Mouse (Mus musculus): ENCODE results near the gene Grifin. TPM values are rescaled to one million over a fixed set of nuclear protein-coding genes. Genes with fewer than 3 reads are reported as not detected.

Grifin gene
- polyA plus RNA-seq, 1 experiment from 2014 or later: not detected

DNA sequence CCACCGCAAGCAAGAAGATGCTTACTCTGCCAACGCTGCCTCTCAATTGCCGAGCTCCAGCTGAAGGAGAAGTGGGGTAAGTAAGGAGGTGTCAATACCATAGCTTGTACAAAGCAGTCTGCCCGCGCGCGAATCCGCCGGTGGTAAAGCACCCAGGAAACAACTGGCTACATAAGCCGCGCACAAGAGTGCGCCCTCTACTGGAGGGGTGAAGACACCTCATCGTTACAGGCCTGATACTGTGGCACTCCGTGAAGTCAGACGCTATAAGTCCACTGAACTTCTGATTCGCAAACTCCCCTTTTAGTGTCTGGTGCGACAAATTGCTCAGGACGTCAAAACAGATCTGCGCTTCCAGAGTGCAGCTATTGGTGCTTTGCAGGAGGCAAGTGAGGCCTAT is 18.5 kb downstream of the Grifin start:
- Histone ChIP-seq H3K36me3 (ENCODE audit: control insufficient read depth, insufficient read depth, low read length) (no peaks in the 10 kb centered on the region), H3K27ac (ENCODE audit: low read depth, low read length) (no peak overlapping the region), H3K9me3 (ENCODE audit: control insufficient read depth, low read length) (0 out of 2 replicates have a peak, but pooled peaks cover 2% of the 10 kb centered on the region), H3K4me1 (ENCODE audit: control insufficient read depth, insufficient read depth, low read length) (peaks cover 6% of the 10 kb centered on the region; the same call in 1 of the 2 replicates), H3K4me3 (ENCODE audit: low read depth, low read length) (no peak overlapping the region), H3K4me2 (no peak overlapping the region), H3K9ac (ENCODE audit: low read length) (no peak overlapping the region), H3K27me3 (ENCODE audit: control insufficient read depth, insufficient read depth, low read length) (no peaks in the 10 kb centered on the region)
- 84% methylated on average over 19 of the region's 19 CpGs for WGBS
- DNase-seq (ENCODE audit: low spot score, missing footprints) (no peak), ATAC-seq (ENCODE audit: low FRiP score) (no peak)

DNA sequence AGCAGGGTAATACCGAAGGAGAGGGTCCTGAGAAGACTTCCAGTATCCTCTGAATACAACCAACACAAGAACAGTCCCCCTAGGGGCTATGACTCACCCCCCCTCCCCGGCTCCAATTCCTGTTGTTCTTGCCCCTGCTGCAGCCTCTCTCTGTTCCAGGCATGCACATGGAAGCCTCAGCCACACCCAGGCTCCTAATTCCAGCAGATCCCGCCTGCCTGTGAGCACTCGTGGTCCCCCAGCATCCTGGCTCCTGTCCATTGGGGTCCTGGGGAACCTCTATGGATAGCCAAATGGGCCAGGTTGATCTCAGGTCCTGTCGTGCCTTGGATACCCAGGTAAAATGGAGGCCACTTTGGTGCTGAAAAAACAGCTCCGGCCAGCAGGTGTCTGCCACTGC is 19.2 kb downstream of the Grifin start:
- H3K27ac ChIP-seq (ENCODE audit: low read depth, low read length): no peak overlapping the region
- WGBS: 67% methylated on average over 6 of the region's 6 CpGs
- no peak for ATAC-seq (ENCODE audit: low FRiP score)

DNA sequence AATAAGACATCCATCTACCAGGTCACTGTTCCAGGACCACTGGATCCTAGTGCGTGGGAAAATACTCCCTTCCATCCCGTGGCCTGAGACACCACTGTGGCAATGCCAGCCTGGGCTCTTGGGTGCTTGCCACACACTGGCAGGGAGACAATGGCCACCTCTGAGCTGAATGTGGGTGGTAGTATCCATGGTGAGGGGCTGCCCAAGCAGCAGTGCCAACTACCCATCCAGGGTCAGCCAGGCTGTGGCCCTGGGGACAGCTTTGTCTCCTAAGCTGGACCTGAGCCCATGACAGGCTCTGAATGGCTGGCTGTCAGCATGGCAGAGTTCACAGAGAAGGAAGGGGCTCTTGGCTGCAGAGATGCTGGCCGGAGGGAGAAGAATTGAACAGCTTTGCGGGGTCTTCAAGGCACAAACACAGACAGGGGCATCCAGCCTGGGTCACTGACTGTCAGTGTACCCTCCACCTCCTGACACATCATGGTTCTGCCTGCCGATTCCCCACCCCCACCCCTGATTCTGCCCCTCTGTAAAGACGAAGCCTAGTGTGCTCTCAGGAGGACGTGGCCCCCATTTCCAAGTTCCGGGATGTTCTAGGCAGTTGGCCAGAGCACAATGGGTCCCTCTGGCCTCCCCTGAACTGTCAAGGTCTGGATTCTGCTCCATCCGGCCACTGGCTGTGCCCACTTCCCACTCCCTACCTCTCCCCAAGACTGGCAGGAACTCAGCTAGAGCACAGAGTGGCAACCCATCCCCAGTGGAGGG is 21.9 kb downstream of the Grifin start:
- WGBS: 78% methylated on average over 9 of the region's 9 CpGs
- Histone ChIP-seq H3K4me1 (ENCODE audit: control insufficient read depth, insufficient read depth, low read length) (no peaks in the 10 kb centered on the region), H3K9me3 (ENCODE audit: control insufficient read depth, low read length) (no peaks in the 10 kb centered on the region), H3K27ac (ENCODE audit: low read depth, low read length) (no peak overlapping the region), H3K36me3 (ENCODE audit: control insufficient read depth, insufficient read depth, low read length) (no peaks in the 10 kb centered on the region), H3K4me3 (ENCODE audit: low read depth, low read length) (no peak overlapping the region), H3K27me3 (ENCODE audit: control insufficient read depth, insufficient read depth, low read length) (no peaks in the 10 kb centered on the region), H3K4me2 (no peak overlapping the region), H3K9ac (ENCODE audit: low read length) (no peak overlapping the region)
- DNase-seq (ENCODE audit: low spot score, missing footprints) (peak; percentile 62), ATAC-seq (ENCODE audit: low FRiP score) (no peak)

More for the DNA sequence above, 19.2 kb downstream of the Grifin start:
- no peaks in the 10 kb centered on the region for H3K36me3 ChIP-seq (ENCODE audit: control insufficient read depth, insufficient read depth, low read length)
- H3K9ac ChIP-seq (ENCODE audit: low read length): no peak overlapping the region
- H3K9me3 ChIP-seq (ENCODE audit: control insufficient read depth, low read length): 0 out of 2 replicates have a peak, but pooled peaks cover 2% of the 10 kb centered on the region
- H3K4me1 ChIP-seq (ENCODE audit: control insufficient read depth, insufficient read depth, low read length): peaks cover 6% of the 10 kb centered on the region; the same call in 1 of the 2 replicates
- no peak overlapping the region for H3K4me3 ChIP-seq (ENCODE audit: low read depth, low read length)
- peak; percentile 71 for DNase-seq (ENCODE audit: low spot score, missing footprints)
- H3K27me3 ChIP-seq (ENCODE audit: control insufficient read depth, insufficient read depth, low read length): no peaks in the 10 kb centered on the region
- no peak overlapping the region for H3K4me2 ChIP-seq

DNA sequence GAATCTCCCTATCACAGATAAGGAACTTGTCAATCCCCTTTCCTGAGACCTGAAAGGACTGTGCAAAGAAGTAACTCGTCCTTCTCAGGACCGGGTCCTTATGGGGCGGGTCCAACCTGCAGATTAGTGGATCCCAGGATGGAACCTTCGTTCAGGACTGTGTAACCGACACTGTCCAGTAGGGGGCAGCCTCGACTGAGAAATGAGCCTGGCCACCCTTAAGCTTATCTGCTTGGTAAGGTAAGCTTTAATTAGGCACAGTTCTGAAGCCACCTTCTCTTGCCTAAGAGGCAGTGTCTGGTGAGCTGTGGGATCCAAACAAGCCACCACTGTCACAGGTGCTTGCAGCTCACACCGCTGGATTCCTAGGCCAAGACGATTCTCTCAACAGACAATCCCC is 24.8 kb downstream of the Grifin start:
- Histone ChIP-seq H3K9me3 (ENCODE audit: control insufficient read depth, low read length) (no peaks in the 10 kb centered on the region), H3K36me3 (ENCODE audit: control insufficient read depth, insufficient read depth, low read length) (no peaks in the 10 kb centered on the region), H3K27ac (ENCODE audit: low read depth, low read length) (no peak overlapping the region), H3K27me3 (ENCODE audit: control insufficient read depth, insufficient read depth, low read length) (no peaks in the 10 kb centered on the region), H3K4me1 (ENCODE audit: control insufficient read depth, insufficient read depth, low read length) (no peaks in the 10 kb centered on the region), H3K9ac (ENCODE audit: low read length) (no peak overlapping the region), H3K4me3 (ENCODE audit: low read depth, low read length) (no peak overlapping the region), H3K4me2 (no peak overlapping the region)
- WGBS: 14% methylated on average over 8 of the region's 8 CpGs
- DNase-seq (ENCODE audit: low spot score, missing footprints) (peak; percentile 99), ATAC-seq (ENCODE audit: low FRiP score) (peak; percentile 51; the same call in 1 of the 2 replicates)

DNA sequence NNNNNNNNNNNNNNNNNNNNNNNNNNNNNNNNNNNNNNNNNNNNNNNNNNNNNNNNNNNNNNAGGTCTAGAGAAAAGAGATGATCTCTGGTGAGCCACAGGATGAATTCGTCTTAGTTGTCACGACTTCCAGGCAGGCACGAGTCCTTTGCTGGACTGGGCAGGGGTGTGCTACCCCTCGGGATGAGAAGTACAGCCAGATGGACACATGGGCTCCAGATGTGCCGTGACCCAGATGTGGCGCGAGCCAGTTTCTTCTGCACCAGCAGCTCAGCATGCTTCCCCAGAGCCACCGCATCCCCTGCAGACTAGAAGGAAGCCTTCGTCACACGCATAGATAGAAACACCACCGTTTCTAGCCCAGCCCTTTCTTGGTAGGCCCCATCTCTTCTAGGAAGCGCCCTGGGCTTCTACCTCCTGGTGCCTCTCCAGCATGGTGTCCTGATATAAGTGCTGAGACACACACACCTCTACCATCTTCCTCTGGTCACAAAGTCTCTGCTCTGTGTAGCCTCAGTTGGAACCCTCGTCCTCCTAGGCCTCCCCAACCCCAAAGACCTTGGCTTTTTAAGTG is 26.7 kb downstream of the Grifin start:
- H3K36me3 ChIP-seq (ENCODE audit: control insufficient read depth, insufficient read depth, low read length): no peaks in the 10 kb centered on the region
- no peak overlapping the region for H3K4me3 ChIP-seq (ENCODE audit: low read depth, low read length)
- H3K9ac ChIP-seq (ENCODE audit: low read length): no peak overlapping the region
- 80% methylated on average over 13 of the region's 13 CpGs for WGBS
- DNase-seq (ENCODE audit: low spot score, missing footprints): peak; percentile 84
- no peaks in the 10 kb centered on the region for H3K27me3 ChIP-seq (ENCODE audit: control insufficient read depth, insufficient read depth, low read length)
- H3K9me3 ChIP-seq (ENCODE audit: control insufficient read depth, low read length): no peaks in the 10 kb centered on the region
- H3K4me1 ChIP-seq (ENCODE audit: control insufficient read depth, insufficient read depth, low read length): no peaks in the 10 kb centered on the region
- no peak overlapping the region for H3K4me2 ChIP-seq
- no peak for ATAC-seq (ENCODE audit: low FRiP score)
- H3K27ac ChIP-seq (ENCODE audit: low read depth, low read length): no peak overlapping the region

DNA sequence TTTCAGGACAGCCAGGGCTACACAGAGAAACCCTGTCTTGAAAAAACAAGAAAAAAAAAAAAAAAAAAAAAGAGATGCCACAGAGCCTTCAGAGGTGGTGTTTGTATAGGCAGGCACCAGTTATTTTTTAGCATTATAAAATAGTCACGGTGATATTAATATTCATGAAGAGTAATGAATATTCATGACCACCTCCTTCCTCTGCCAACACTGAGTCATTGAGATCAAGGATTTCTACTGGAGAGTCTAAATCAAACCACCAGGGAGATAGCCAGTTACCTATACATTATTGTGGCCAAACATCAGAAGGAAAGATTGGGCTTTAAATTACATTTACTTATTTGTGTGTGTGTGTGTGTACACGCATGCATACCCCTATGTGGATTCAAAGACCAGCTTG is 38.1 kb downstream of the Grifin start:
- Histone ChIP-seq H3K4me1 (ENCODE audit: control insufficient read depth, insufficient read depth, low read length) (no peaks in the 10 kb centered on the region), H3K9ac (ENCODE audit: low read length) (no peak overlapping the region), H3K4me3 (ENCODE audit: low read depth, low read length) (no peak overlapping the region), H3K9me3 (ENCODE audit: control insufficient read depth, low read length) (no peaks in the 10 kb centered on the region), H3K4me2 (no peak overlapping the region), H3K27ac (ENCODE audit: low read depth, low read length) (no peak overlapping the region), H3K27me3 (ENCODE audit: control insufficient read depth, insufficient read depth, low read length) (no peaks in the 10 kb centered on the region), H3K36me3 (ENCODE audit: control insufficient read depth, insufficient read depth, low read length) (no peaks in the 10 kb centered on the region; the same call in 1 of the 2 replicates)
- DNase-seq (ENCODE audit: low spot score, missing footprints) (peak; percentile 67), ATAC-seq (ENCODE audit: low FRiP score) (no peak)
- WGBS: 88% methylated on average over 2 of the region's 2 CpGs

DNA sequence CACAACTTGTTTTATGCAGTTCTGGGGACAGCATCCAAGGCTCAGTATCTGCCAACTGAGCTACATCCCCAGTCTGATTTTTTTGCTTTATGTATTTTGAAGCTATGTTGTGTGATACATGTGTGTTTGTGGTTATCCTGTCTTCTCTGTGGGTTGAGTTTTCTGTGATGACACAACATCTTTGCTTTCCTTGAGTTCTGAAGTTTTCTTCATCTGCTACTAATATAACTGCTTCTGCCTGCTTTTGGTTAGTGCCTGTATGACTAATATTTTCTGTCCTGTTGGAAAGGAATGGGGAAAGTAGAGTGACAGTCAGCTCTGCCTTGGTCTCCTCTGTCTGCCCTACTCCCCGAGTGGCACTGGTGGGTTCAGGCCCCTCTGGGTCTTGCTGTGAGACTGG is 43.7 kb downstream of the Grifin start:
- WGBS: 85% methylated on average over 1 of the region's 1 CpGs

DNA sequence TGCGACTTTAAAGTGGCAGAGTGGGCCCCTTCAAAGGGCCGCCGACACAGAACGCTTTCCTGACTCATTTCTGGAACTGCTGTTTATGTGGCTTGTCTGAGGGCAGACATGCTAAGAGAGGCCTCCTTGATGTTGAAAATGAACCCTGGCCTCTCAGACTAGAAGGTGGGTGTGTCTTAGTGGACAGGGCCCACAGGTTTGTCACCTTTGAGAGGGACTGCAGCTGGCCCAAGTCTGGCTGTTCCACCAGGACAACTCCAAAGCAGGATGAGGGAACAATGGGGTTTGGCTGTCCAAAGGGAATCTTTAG is 47.0 kb downstream of the Grifin start:
- DNase-seq (ENCODE audit: low spot score, missing footprints) (no peak), ATAC-seq (ENCODE audit: low FRiP score) (no peak)
- no peaks in the 10 kb centered on the region for H3K4me1 ChIP-seq (ENCODE audit: control insufficient read depth, insufficient read depth, low read length)
- H3K4me2 ChIP-seq: no peak overlapping the region
- no peak overlapping the region for H3K27ac ChIP-seq (ENCODE audit: low read depth, low read length)
- H3K4me3 ChIP-seq (ENCODE audit: low read depth, low read length): no peak overlapping the region
- WGBS: 94% methylated on average over 4 of the region's 4 CpGs
- no peak overlapping the region for H3K9ac ChIP-seq (ENCODE audit: low read length)
- no peaks in the 10 kb centered on the region for H3K27me3 ChIP-seq (ENCODE audit: control insufficient read depth, insufficient read depth, low read length)
- no peaks in the 10 kb centered on the region for H3K9me3 ChIP-seq (ENCODE audit: control insufficient read depth, low read length)
- no peaks in the 10 kb centered on the region for H3K36me3 ChIP-seq (ENCODE audit: control insufficient read depth, insufficient read depth, low read length)

More for the DNA sequence above, 43.7 kb downstream of the Grifin start:
- Histone ChIP-seq H3K27ac (ENCODE audit: low read depth, low read length) (no peak overlapping the region), H3K9ac (ENCODE audit: low read length) (no peak overlapping the region), H3K9me3 (ENCODE audit: control insufficient read depth, low read length) (no peaks in the 10 kb centered on the region), H3K36me3 (ENCODE audit: control insufficient read depth, insufficient read depth, low read length) (no peaks in the 10 kb centered on the region; the same call in 1 of the 2 replicates), H3K27me3 (ENCODE audit: control insufficient read depth, insufficient read depth, low read length) (no peaks in the 10 kb centered on the region), H3K4me2 (no peak overlapping the region), H3K4me1 (ENCODE audit: control insufficient read depth, insufficient read depth, low read length) (no peaks in the 10 kb centered on the region), H3K4me3 (ENCODE audit: low read depth, low read length) (no peak overlapping the region)
- DNase-seq (ENCODE audit: low spot score, missing footprints) (no peak), ATAC-seq (ENCODE audit: low FRiP score) (no peak)

DNA sequence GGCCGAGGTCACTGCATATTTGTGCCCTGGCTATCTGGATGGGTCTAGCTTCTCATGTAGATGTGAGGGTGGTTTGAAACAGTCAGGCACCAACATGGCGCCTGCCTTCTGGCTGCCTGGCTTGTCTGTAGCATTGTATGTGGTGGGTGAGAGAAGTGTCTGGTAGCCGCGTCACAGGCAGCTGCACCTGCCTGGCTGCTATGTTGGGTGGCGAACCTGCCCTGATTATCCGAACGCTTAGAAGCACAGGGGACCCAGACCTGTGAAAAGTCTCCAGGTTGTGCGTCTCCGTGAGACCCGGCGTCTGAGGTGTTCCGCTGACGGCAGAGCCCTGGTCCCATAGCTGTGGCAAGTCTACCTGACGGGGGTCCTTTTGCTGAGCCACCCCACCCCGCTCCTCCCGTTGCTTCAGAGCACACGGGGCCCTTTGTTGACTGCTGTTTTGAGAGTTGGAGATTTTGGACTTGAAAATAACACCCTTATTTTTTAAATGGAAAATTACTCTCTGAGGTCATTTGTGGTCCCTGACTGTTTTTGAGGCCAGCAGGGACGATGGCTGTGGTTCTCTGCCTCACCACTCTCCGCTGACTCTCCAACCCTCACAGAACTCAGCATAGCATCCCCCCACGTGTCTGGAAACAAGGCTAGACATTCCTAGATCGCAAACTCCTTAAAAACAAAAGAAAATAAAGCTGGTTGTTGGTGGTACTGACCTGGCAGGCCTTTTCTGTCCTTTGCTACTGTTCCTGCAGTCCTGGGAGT is 47.5 kb downstream of the Grifin start:
- WGBS: 93% methylated on average over 21 of the region's 21 CpGs
- H3K4me3 ChIP-seq (ENCODE audit: low read depth, low read length): no peak overlapping the region
- H3K4me1 ChIP-seq (ENCODE audit: control insufficient read depth, insufficient read depth, low read length): no peaks in the 10 kb centered on the region
- no peak overlapping the region for H3K4me2 ChIP-seq
- no peak for DNase-seq (ENCODE audit: low spot score, missing footprints)
- ATAC-seq (ENCODE audit: low FRiP score): no peak
- no peak overlapping the region for H3K27ac ChIP-seq (ENCODE audit: low read depth, low read length)
- H3K27me3 ChIP-seq (ENCODE audit: control insufficient read depth, insufficient read depth, low read length): no peaks in the 10 kb centered on the region
- no peak overlapping the region for H3K9ac ChIP-seq (ENCODE audit: low read length)
- no peaks in the 10 kb centered on the region for H3K9me3 ChIP-seq (ENCODE audit: control insufficient read depth, low read length)
- H3K36me3 ChIP-seq (ENCODE audit: control insufficient read depth, insufficient read depth, low read length): no peaks in the 10 kb centered on the region

Data from midbrain, embryonic 11.5 days (tissue).